Mouse (Mus musculus): ENCODE results near the gene Sh3kbp1. TPM values are rescaled to one million over a fixed set of nuclear protein-coding genes. Genes with fewer than 3 reads are reported as not detected.
A peak's percentile ranks its signal among the peaks of the same experiment; 100 is the strongest.

The Sh3kbp1 gene
- polyA plus RNA-seq, 1 experiment: 2.8 TPM

GRCm38 (mm10) chrX:159671388-159671787, 44.3 kb downstream of the Sh3kbp1 start:
- H3K36me3 ChIP-seq (ENCODE audit: control insufficient read depth, insufficient read depth, low read length, poor library complexity, severe bottlenecking): no peaks in the 10 kb centered on the region
- no peak overlapping the region for H3K4me3 ChIP-seq (ENCODE audit: low read depth, low read length)
- no peaks in the 10 kb centered on the region for H3K27me3 ChIP-seq (ENCODE audit: control insufficient read depth, insufficient read depth, low read length, poor library complexity, severe bottlenecking)
- TF ChIP-seq POLR2A (IDR thresholded peaks at IDR 0.05; ENCODE audit: insufficient read depth, low read length) (no peak), CTCF (IDR thresholded peaks at IDR 0.05; ENCODE audit: low read depth, low read length) (peak; percentile 6), EP300 (IDR thresholded peaks at IDR 0.05; ENCODE audit: insufficient read depth, low read depth, low read length) (no peak)
- no peak overlapping the region for H3K9ac ChIP-seq (ENCODE audit: low read depth, poor library complexity, severe bottlenecking)
- no peaks in the 10 kb centered on the region for H3K9me3 ChIP-seq (replicated peaks; ENCODE audit: control insufficient read depth, insufficient read depth, low read length, poor library complexity, severe bottlenecking)
- H3K4me1 ChIP-seq (ENCODE audit: control insufficient read depth, insufficient read depth, low read length): no peaks in the 10 kb centered on the region
- no peak overlapping the region for H3K27ac ChIP-seq (ENCODE audit: insufficient read depth, low read length)

GRCm38 (mm10) chrX:159672466-159672865, 45.4 kb downstream of the Sh3kbp1 start:
- TF ChIP-seq CTCF (IDR thresholded peaks at IDR 0.05; ENCODE audit: low read depth, low read length) (no peak), EP300 (IDR thresholded peaks at IDR 0.05; ENCODE audit: insufficient read depth, low read depth, low read length) (no peak), POLR2A (IDR thresholded peaks at IDR 0.05; ENCODE audit: insufficient read depth, low read length) (no peak)
- no peaks in the 10 kb centered on the region for H3K36me3 ChIP-seq (ENCODE audit: control insufficient read depth, insufficient read depth, low read length, poor library complexity, severe bottlenecking)
- no peak overlapping the region for H3K4me3 ChIP-seq (ENCODE audit: low read depth, low read length)
- no peaks in the 10 kb centered on the region for H3K4me1 ChIP-seq (ENCODE audit: control insufficient read depth, insufficient read depth, low read length)
- no peaks in the 10 kb centered on the region for H3K27me3 ChIP-seq (ENCODE audit: control insufficient read depth, insufficient read depth, low read length, poor library complexity, severe bottlenecking)
- H3K9me3 ChIP-seq (replicated peaks; ENCODE audit: control insufficient read depth, insufficient read depth, low read length, poor library complexity, severe bottlenecking): no peaks in the 10 kb centered on the region
- H3K9ac ChIP-seq (ENCODE audit: low read depth, poor library complexity, severe bottlenecking): no peak overlapping the region
- H3K27ac ChIP-seq (ENCODE audit: insufficient read depth, low read length): no peak overlapping the region

- Histone ChIP-seq H3K9ac (ENCODE audit: low read depth, poor library complexity, severe bottlenecking) (no peak overlapping the region), H3K27me3 (ENCODE audit: control insufficient read depth, insufficient read depth, low read length, poor library complexity, severe bottlenecking) (no peaks in the 10 kb centered on the region), H3K36me3 (ENCODE audit: control insufficient read depth, insufficient read depth, low read length, poor library complexity, severe bottlenecking) (no peaks in the 10 kb centered on the region), H3K9me3 (replicated peaks; ENCODE audit: control insufficient read depth, insufficient read depth, low read length, poor library complexity, severe bottlenecking) (no peaks in the 10 kb centered on the region), H3K4me3 (ENCODE audit: low read depth, low read length) (no peak overlapping the region), H3K27ac (ENCODE audit: insufficient read depth, low read length) (no peak overlapping the region), H3K4me1 (ENCODE audit: control insufficient read depth, insufficient read depth, low read length) (no peaks in the 10 kb centered on the region)
- TF ChIP-seq EP300 (IDR thresholded peaks at IDR 0.05; ENCODE audit: insufficient read depth, low read depth, low read length): no peak
- TF ChIP-seq POLR2A (IDR thresholded peaks at IDR 0.05; ENCODE audit: insufficient read depth, low read length): no peak
- TF ChIP-seq CTCF (IDR thresholded peaks at IDR 0.05; ENCODE audit: low read depth, low read length): no peak
Observed at GRCm38 (mm10) chrX:159676242-159676641, 49.2 kb downstream of the Sh3kbp1 start.

GRCm38 (mm10) chrX:159677585-159678319, 50.7 kb downstream of the Sh3kbp1 start:
- Histone ChIP-seq H3K9ac (ENCODE audit: low read depth, poor library complexity, severe bottlenecking) (no peak overlapping the region), H3K4me3 (ENCODE audit: low read depth, low read length) (no peak overlapping the region), H3K27ac (ENCODE audit: insufficient read depth, low read length) (no peak overlapping the region), H3K4me1 (ENCODE audit: control insufficient read depth, insufficient read depth, low read length) (no peaks in the 10 kb centered on the region), H3K9me3 (replicated peaks; ENCODE audit: control insufficient read depth, insufficient read depth, low read length, poor library complexity, severe bottlenecking) (no peaks in the 10 kb centered on the region), H3K27me3 (ENCODE audit: control insufficient read depth, insufficient read depth, low read length, poor library complexity, severe bottlenecking) (no peaks in the 10 kb centered on the region), H3K36me3 (ENCODE audit: control insufficient read depth, insufficient read depth, low read length, poor library complexity, severe bottlenecking) (no peaks in the 10 kb centered on the region)
- no peak for TF ChIP-seq EP300 (IDR thresholded peaks at IDR 0.05; ENCODE audit: insufficient read depth, low read depth, low read length)
- TF ChIP-seq POLR2A (IDR thresholded peaks at IDR 0.05; ENCODE audit: insufficient read depth, low read length): no peak
- no peak for TF ChIP-seq CTCF (IDR thresholded peaks at IDR 0.05; ENCODE audit: low read depth, low read length)

- Histone ChIP-seq H3K36me3 (ENCODE audit: control insufficient read depth, insufficient read depth, low read length, poor library complexity, severe bottlenecking) (no peaks in the 10 kb centered on the region), H3K4me1 (ENCODE audit: control insufficient read depth, insufficient read depth, low read length) (no peaks in the 10 kb centered on the region), H3K9ac (ENCODE audit: low read depth, poor library complexity, severe bottlenecking) (no peak overlapping the region), H3K27ac (ENCODE audit: insufficient read depth, low read length) (no peak overlapping the region), H3K4me3 (ENCODE audit: low read depth, low read length) (no peak overlapping the region), H3K9me3 (replicated peaks; ENCODE audit: control insufficient read depth, insufficient read depth, low read length, poor library complexity, severe bottlenecking) (no peaks in the 10 kb centered on the region), H3K27me3 (ENCODE audit: control insufficient read depth, insufficient read depth, low read length, poor library complexity, severe bottlenecking) (no peaks in the 10 kb centered on the region)
- TF ChIP-seq EP300 (IDR thresholded peaks at IDR 0.05; ENCODE audit: insufficient read depth, low read depth, low read length) (no peak), POLR2A (IDR thresholded peaks at IDR 0.05; ENCODE audit: insufficient read depth, low read length) (no peak), CTCF (IDR thresholded peaks at IDR 0.05; ENCODE audit: low read depth, low read length) (no peak)
Observed at GRCm38 (mm10) chrX:159678320-159678835, 51.3 kb downstream of the Sh3kbp1 start.

GRCm38 (mm10) chrX:159685521-159685920, 58.4 kb downstream of the Sh3kbp1 start:
- Histone ChIP-seq H3K27me3 (ENCODE audit: control insufficient read depth, insufficient read depth, low read length, poor library complexity, severe bottlenecking) (no peaks in the 10 kb centered on the region), H3K4me3 (ENCODE audit: low read depth, low read length) (no peak overlapping the region), H3K4me1 (ENCODE audit: control insufficient read depth, insufficient read depth, low read length) (no peaks in the 10 kb centered on the region), H3K36me3 (ENCODE audit: control insufficient read depth, insufficient read depth, low read length, poor library complexity, severe bottlenecking) (no peaks in the 10 kb centered on the region), H3K9ac (ENCODE audit: low read depth, poor library complexity, severe bottlenecking) (no peak overlapping the region), H3K9me3 (replicated peaks; ENCODE audit: control insufficient read depth, insufficient read depth, low read length, poor library complexity, severe bottlenecking) (no peaks in the 10 kb centered on the region), H3K27ac (ENCODE audit: insufficient read depth, low read length) (no peak overlapping the region)
- TF ChIP-seq CTCF (IDR thresholded peaks at IDR 0.05; ENCODE audit: low read depth, low read length) (no peak), POLR2A (IDR thresholded peaks at IDR 0.05; ENCODE audit: insufficient read depth, low read length) (no peak), EP300 (IDR thresholded peaks at IDR 0.05; ENCODE audit: insufficient read depth, low read depth, low read length) (no peak)

All from ES-Bruce4 (cell line).